Mouse (Mus musculus) brain, embryonic 14.5 days (tissue): ENCODE measurements at regions not wholly inside any gene's neighbourhood (a gene's known extent, or its start where the extent isn't known, plus 50 kb on each side); places are given as distances from the start of the nearest gene placed in this dataset.

Experiments
- CTCF ChIP-seq: fragments of 200-500 bp; IDR thresholded peaks from 2 replicates; pipeline ENCODE4 v1.5.1; 2012; ENCODE audit warnings: inconsistent platforms, mild to moderate bottlenecking, moderate library complexity, borderline replicate concordance; ENCODE audit not compliant: insufficient read depth, insufficient read length; ENCODE audit errors: extremely low read depth
- POLR2A ChIP-seq: fragments of 200-500 bp; IDR thresholded peaks from 2 replicates; pipeline ENCODE4 v1.6.1; 2012; ENCODE audit warnings: mild to moderate bottlenecking, inconsistent platforms, borderline replicate concordance; ENCODE audit not compliant: poor library complexity, insufficient read depth, insufficient read length, severe bottlenecking; ENCODE audit errors: extremely low read depth

GRCm38 (mm10) chr3:58253942-58254341 lies 160.6 kb upstream of the Tsc22d2 start:
- TF ChIP-seq POLR2A = no peak
- TF ChIP-seq CTCF = no peak
